Mouse (Mus musculus): Measurements from ENCODE around the gene Car8. TPM values are rescaled to one million over a fixed set of nuclear protein-coding genes. Genes with fewer than 3 reads are reported as not detected.

Gene Car8
- polyA plus RNA-seq (2017; shearing (Covaris generic)) = under 1 TPM in 1 of 3 experiments, not detected in 2; 0.11 TPM

- no peak for ATAC-seq
Observed at GRCm38 (mm10) chr4:8238560-8239305, at the start of gene Car8. Car8 (minus strand) TSS chr4:8239041.

DNA sequence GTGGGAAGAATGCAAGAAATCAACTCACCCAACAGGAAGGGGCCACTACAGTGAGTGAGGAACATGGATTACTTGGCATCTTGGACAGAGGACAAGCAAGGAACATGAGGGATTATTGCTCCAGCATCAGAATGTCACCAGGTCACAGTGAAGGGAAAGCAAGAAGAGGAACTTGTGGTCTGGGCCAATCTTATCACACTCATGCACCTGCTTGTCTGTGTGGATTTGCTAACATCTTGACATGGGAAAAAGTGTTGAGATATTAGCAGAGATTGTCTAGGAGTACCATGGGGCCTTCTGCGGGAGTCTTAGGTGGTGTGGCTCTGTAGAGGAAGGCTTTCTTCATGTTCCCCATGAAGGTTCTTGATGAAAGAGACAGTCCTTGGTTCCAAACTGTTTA, 46.1 kb upstream of the Car8 start:
- no peak for ATAC-seq

- ATAC-seq = no peak
Observed at GRCm38 (mm10) chr4:8278159-8278558, 39.3 kb upstream of the Car8 start.

GRCm38 (mm10) chr4:8249805-8250204, 11.0 kb upstream of the Car8 start:
- ATAC-seq = no peak

- ATAC-seq = no peak
Observed at GRCm38 (mm10) chr4:8245495-8246063, 6.7 kb upstream of the Car8 start.

DNA sequence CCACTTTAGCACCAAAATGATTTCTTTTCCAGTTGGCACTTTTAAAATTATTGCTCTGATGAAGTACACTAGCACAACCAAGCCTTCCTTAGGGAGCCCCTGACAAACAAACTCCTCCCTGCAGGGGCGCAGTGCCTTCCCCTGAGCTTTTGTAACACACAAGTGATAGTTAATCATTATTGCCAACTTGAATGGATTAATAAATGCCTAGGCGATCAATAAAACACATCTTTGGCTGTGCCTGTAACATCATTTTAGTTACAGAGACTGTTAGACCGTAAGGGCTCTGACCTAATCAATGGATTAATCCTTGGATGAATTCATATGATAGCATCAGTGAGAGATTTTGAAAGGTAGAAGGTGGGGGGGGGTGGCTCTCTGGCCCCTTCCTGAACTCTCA, 6.2 kb upstream of the Car8 start:
- ATAC-seq = no peak

- ATAC-seq = no peak
Observed at GRCm38 (mm10) chr4:8239699-8240098, 858 bp upstream of the Car8 start.

- ATAC-seq = no peak
Observed at GRCm38 (mm10) chr4:8239306-8239670, 447 bp upstream of the Car8 start.

- ATAC-seq = no peak
Observed at GRCm38 (mm10) chr4:8232393-8233111, 6.3 kb downstream of the Car8 start.

DNA sequence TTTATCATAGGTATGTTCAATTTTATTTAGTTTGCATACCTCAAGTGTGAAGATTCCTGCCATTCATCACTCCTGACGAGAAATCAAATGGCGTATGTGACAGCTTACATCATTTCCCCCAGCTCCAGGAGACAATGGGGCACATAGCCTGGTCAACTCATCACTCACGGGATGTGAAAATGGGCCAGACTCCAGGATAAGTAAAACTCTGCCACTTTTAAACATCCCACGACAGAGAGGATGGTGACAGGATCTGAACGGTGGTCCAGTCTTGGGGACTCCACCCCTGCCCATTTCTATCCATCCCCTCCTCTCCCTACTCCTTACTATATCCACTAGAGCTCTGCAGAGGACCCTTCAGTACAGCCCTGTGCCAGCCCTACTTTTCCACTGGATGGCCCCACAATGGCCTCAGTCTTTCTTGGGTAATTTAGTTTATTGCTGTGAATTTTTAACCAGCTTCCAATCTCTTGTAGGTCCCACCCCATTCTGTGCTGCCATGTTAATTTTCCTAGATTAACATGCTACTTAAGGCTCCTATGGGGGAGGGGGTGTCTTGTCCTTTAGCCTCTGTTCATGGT, 7.5 kb downstream of the Car8 start:
- ATAC-seq = no peak

DNA sequence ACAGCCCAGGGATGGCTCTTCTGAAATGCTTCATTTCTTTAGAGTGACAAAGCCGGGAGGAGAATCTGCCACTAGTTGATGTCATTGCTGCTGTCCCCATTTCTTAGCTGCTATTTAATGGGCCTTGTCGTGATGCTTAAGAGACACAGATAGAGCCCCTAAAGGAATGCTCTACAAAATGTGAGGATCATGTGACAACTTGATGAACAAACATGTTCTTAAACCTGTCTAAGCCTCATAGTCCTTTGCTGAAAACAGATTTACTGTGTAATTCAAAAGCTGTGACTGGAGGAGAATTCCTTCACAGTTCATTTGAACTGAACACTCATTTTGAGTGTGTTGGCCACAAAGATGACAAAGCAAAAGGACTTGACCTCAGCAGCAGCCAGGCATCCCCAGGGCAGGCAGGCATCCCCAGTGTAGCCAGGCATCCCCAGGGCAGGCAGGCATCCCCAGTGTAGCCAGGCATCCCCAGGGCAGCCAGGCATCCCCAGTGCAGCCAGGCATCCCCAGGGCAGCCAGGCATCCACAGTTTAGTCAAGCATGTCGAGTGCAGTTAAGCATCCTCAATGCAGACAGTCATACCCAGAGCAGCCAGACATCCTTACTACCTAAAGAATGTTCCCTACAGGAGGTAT, 9.1 kb downstream of the Car8 start:
- no peak for ATAC-seq

DNA sequence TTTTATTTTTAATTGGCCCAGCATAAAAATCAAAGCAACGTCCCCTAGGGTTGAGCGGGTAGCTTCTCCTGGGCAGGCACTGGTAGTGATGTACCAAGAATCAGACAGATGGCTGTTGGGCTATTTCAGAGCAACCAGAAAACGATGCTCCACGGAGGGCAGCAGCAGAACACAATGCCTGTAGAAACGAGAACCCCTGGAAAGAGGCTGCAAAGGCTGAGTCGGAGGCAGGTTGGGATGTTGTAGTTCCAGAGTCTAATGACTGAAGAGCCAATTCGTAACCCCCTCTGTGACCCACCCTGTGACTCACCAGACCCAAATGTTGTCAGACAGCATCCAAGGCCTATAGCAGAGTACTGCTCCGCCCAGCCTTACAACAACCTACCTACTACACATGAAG, 19.9 kb downstream of the Car8 start:
- ATAC-seq = no peak

DNA sequence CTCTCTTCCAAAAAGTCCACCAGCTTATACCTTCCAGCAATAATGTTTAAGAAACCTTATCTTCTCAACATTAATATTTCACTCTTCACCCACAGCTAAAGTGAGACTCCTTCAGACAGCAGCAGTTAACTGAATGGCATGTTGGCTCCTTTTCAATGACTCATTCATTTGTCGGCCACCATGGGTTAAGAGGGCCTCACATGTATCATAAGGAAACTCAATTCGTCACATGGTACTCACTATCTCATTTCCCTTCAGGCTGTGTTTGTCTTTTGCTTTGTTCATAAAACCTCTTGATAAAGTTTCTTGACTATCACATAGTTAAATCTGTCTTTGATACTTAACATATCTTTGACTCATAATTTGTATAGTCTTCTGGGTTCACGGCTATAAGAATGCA, 20.8 kb downstream of the Car8 start:
- no peak for ATAC-seq

DNA sequence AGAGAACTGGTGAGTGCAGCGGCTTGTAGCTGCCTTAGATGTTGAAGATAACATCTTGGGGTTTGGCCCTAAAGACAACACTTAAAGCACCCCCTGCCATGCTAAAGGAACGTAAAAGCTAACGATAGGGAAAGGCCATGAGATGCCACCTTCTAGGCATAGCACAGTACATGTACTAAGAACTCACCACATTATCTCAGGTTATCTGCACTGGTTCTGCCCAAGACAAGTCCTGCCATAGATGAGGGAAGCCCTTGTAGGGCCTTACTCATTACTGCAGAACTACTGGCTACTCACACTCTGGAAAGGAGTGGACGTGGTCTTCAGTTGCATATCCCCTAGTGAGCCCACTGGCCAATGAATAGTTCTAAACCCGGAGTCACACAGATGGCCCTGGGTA, 21.6 kb downstream of the Car8 start:
- no peak for ATAC-seq

DNA sequence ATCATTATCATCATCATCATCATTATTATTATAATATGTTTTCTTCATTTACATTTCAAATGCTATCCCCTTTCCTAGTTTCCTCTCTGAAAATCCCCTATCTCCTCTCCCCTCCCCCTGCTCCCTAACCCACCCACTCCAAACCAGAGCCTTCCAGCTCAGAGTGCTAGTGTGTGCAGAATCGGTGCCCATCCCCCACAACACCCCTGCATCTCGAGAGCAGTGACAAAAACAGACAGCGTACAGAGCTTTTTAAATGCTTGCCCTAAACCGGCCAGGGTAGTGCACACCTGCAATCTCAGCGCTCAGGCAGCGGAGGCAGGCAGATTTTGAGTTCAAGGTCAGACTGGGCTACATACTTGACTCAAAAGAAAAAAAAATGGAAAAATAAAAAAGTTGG, 22.3 kb downstream of the Car8 start:
- no peak for ATAC-seq

GRCm38 (mm10) chr4:8213661-8214060, 25.2 kb downstream of the Car8 start:
- no peak for ATAC-seq

DNA sequence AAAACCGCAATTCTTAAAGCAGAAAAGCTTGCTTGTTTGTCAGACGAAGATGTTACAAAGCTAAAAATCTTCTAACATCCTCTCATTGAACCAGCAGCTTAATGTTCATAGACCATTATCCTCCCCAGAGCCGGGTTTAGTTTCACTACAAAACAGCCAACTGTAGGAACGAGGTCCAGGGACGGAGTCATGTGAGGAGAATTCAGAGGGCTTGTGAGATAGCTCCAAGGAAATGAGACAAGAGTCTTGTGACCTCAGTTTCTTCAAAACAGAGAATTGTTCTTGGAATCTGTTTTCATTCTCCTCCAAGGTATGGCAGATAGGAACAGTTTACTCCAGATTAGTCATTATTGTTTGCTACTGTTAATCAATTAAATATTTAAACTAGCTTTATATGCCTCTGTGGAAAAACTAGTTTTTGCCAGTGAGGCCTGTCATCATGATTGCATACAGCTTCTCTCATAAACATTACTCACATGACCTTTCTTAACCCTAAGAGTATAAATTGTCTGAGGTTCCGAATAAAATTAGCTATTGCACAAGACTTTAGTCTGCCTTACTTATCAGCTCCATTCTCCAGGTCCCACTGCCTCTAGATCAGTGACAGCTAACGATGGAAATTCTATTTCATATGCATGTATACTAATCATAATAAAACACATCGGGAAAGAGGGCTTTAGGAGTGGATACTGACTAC, 25.8 kb downstream of the Car8 start:
- ATAC-seq = no peak

- no peak for ATAC-seq
Observed at GRCm38 (mm10) chr4:8210452-8210851, 28.4 kb downstream of the Car8 start.

DNA sequence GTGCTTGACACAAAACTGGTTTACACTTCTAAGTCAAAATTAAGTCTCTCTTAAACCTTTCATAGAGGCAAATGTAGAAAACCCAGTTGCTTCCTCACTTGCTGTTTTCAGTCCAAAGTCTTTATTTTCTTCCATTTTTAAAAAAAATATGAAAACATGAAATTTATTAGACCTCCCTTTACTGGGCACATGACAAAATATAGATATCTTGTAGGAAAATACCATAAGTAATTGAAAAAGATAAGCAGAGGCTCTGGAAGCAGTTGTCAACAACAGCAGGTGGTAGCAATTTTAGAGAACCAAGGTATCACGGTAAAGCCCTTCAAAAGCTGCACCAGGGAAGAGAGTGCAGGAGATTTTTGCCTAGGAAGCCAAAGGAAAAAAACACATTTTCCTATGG, 30.9 kb downstream of the Car8 start:
- no peak for ATAC-seq

DNA sequence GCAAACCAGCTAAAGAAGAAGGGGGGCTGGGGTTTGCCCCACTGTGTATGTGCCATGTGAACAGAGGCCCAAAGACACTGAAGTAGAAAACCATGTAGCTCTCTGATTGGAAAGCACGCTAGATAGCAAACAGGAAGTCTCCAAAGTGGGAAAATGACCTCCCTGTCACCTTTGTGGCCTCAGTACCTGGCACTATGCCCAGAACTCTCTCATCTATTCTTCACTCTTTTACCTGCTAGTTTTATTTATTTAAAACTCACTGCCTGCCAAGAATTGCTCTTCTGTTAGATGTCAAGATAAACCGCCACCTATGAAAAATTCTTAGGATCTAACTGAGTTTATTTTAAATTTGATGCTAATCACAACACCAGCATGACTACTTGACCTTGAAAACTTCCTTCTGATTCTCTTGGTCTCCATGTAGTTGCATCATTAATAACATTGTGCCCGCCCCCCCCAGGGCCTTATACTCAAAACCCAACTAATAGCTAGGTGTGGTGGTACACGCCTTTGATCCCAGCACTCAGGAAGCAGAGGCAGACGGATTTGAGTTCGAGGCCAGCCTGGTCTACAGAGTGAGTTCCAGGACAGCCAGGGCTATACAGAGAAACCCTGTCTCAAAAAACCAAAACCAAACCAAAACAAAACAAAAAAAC, 31.8 kb downstream of the Car8 start:
- no peak for ATAC-seq

- ATAC-seq = no peak
Observed at GRCm38 (mm10) chr4:8205089-8205649, 33.7 kb downstream of the Car8 start.

DNA sequence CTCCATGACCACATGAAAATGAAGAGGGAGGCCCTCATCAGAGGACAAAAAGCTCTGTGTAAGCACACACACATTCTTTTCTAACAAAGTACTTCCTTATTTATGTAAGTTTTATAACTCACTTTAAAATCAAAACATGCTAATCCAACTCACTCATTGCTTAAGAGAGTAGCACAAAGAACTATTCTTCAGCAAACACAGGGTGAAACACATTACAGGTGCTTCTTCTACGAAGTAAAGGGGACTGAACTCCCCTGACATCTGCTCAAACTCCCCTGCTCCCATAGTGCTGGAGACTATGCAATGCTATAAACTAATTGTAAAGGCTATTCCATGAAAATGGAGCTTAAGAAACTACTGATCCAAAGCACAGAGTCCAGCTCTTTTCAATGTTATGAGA, 35.5 kb downstream of the Car8 start:
- no peak for ATAC-seq
